ENCODE assay signal across 22 mouse cellular contexts in the genomic region with DNA sequence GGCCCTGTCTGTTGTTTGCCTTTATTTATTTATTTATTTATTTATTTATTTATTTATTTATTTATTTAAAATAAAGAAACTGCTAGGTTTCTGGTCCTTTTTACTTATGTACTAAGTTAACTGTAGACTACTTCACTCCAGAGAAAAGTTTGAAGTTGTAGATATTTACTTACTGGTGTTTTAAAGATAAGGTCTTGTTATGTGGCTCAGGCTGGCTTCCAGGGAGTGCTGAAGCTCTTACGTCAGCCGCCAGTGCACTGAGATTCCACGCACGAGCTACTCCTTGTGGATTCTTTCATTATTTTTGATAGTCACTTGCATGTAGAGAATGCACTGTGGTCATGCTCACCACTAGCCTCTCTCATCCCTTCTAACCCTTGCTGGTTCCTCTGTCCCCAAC. TPM values are rescaled to one million over a fixed set of nuclear protein-coding genes. Genes with fewer than 3 reads are reported as not detected.
DNase-seq lines count a peak whose midpoint lies in the region; ATAC-seq and TF ChIP-seq lines count a peak whose summit lies in the region.
"Had no signal": no experiment of that assay in that cellular context is flagged by ENCODE, and none has a peak within 500 bp of the region (broad histone marks: within the 10 kb centered on the region; RNA-seq: fewer than 3 reads in every experiment).

No protein-coding gene starts in this region.

- TF ChIP-seq CTCF in lung, postnatal 0 days (IDR thresholded peaks at IDR 0.05), result no peak
- TF ChIP-seq CTCF in stomach, postnatal 0 days (IDR thresholded peaks at IDR 0.05; ENCODE audit: low read depth), result no peak

- DNase-seq in lung, postnatal 0 days (ENCODE audit: low spot score), result peak; percentile 60
- no peak for DNase-seq in lung, postnatal 14 days
- DNase-seq in lung, postnatal 36 days, result peak; percentile 4
- DNase-seq in lung, adult 18-20 months, result no peak
- DNase-seq in stomach, postnatal 0 days (ENCODE audit: low spot score), result no peak
- no peak for DNase-seq in adipocyte (ENCODE audit: low spot score)
- DNase-seq: adrenal gland, adult 2 months; adrenal gland, adult 8-10 months; adrenal gland, postnatal 10 days; adrenal gland, postnatal 14 days; adrenal gland, postnatal 25 days; adrenal gland, postnatal 36 days; B cell, adult 2 months; cerebellum, adult 11 months; cerebellum, adult 11-12 months; cerebellum, adult 18-20 months; cerebellum, adult 2 months had no signal

- H3K27me3 ChIP-seq in lung, postnatal 0 days (replicated peaks; ENCODE audit: insufficient read depth, low read length), result no peaks in the 10 kb centered on the region
- no peaks in the 10 kb centered on the region for H3K27me3 ChIP-seq in stomach, postnatal 0 days (ENCODE audit: control insufficient read depth, insufficient read depth, low read length)
- H3K27me3 ChIP-seq: CH12.LX had no signal

- H3K27ac ChIP-seq in lung, postnatal 0 days (ENCODE audit: low read length), result no peak overlapping the region
- H3K27ac ChIP-seq in stomach, postnatal 0 days (replicated peaks), result no peak overlapping the region

- 44% methylated on average over 4 of the region's 4 CpGs for WGBS in lung, postnatal 0 days
- 63% methylated on average over 4 of the region's 4 CpGs for WGBS in stomach, postnatal 0 days

- H3K9me3 ChIP-seq in lung, postnatal 0 days (ENCODE audit: low read length), result no peaks in the 10 kb centered on the region
- H3K9me3 ChIP-seq in stomach, postnatal 0 days (ENCODE audit: control insufficient read depth, low read length), result no peaks in the 10 kb centered on the region
- H3K9me3 ChIP-seq: G1E had no signal

- H3K4me2 ChIP-seq in lung, postnatal 0 days (replicated peaks; ENCODE audit: low read depth, low read length), result no peak overlapping the region
- no peak overlapping the region for H3K4me2 ChIP-seq in stomach, postnatal 0 days (replicated peaks; ENCODE audit: low read depth)

- no peaks in the 10 kb centered on the region for H3K4me1 ChIP-seq in lung, postnatal 0 days (ENCODE audit: insufficient read depth, low read depth, low read length)
- H3K4me1 ChIP-seq in stomach, postnatal 0 days (replicated peaks; ENCODE audit: control insufficient read depth, insufficient read depth), result no peaks in the 10 kb centered on the region

- no peaks in the 10 kb centered on the region for H3K36me3 ChIP-seq in lung, postnatal 0 days (ENCODE audit: insufficient read depth, low read length)
- H3K36me3 ChIP-seq in stomach, postnatal 0 days (ENCODE audit: control insufficient read depth, insufficient read depth, low read length), result no peaks in the 10 kb centered on the region
- H3K36me3 ChIP-seq: G1E had no signal

- no peak for TF ChIP-seq EP300 in lung, postnatal 0 days (IDR thresholded peaks at IDR 0.05)
- no peak for TF ChIP-seq EP300 in stomach, postnatal 0 days (optimal IDR thresholded peaks at IDR 0.05)

- peak; percentile 78 for ATAC-seq in lung, postnatal 0 days
- ATAC-seq in stomach, postnatal 0 days (ENCODE audit: low FRiP score, low TSS enrichment), result 0 out of 2 replicates have a peak, but pooled peaks have one; percentile 18
- ATAC-seq: activated CD4-positive, CD25-positive, alpha-beta regulatory T cell, adult 4 months; CD4-positive, CD25-positive, alpha-beta regulatory T cell, adult 4 months; Patski had no signal

- no peak overlapping the region for H3K4me3 ChIP-seq in lung, postnatal 0 days (ENCODE audit: low read depth, low read length)
- no peak overlapping the region for H3K4me3 ChIP-seq in stomach, postnatal 0 days (ENCODE audit: low read depth, low read length)

- no peak overlapping the region for H3K9ac ChIP-seq in lung, postnatal 0 days (replicated peaks; ENCODE audit: low read depth)
- H3K9ac ChIP-seq in stomach, postnatal 0 days (ENCODE audit: low read length), result no peak overlapping the region

RNA-seq across cellular contexts. Expression of gene Pax9, which starts 45.5 kb away (rescaled TPM):
- polyA plus RNA-seq in lung, postnatal 0 days (2015; fragmentation: Nextera tagmentation; extraction: Ambion mirVana), result 0.05 and 0.11 TPM in 2 replicates
- 1.0 and 1.3 TPM in 2 replicates for polyA plus RNA-seq in stomach, postnatal 0 days (2015; fragmentation: Nextera tagmentation; extraction: Ambion mirVana)
- polyA plus RNA-seq: activated CD4-positive, CD25-positive, alpha-beta regulatory T cell, adult 4 months; adrenal gland, adult 2 months; cerebellum, adult 2 months had no signal

Comparison
In these comparisons a context has a peak if more than half of its experiments do, and no peak if none do; other contexts are left out.
1. DNase-seq: peak in lung, postnatal 0 days (single experiment) and lung, postnatal 36 days (single experiment); none in lung, postnatal 14 days (single experiment), lung, adult 18-20 months (0 of 2), stomach, postnatal 0 days (single experiment) and adipocyte (single experiment).